Mouse (Mus musculus) CH12.LX (cell line): ENCODE data around the gene Ube2c. TPM values are rescaled to one million over a fixed set of nuclear protein-coding genes. Genes with fewer than 3 reads are reported as not detected.

Source experiments
- DNase-seq: peaks from one replicate; pipeline ENCODE4 v3.0.0-alpha.2; 2013; ENCODE audit errors: extremely low read depth
- H3K27ac ChIP-seq: 2 replicates; pipeline ENCODE4 v1.5.1; 2012; ENCODE audit warnings: low read depth, mild to moderate bottlenecking, control low read depth, moderate library complexity; ENCODE audit not compliant: insufficient read depth
- H3K27me3 ChIP-seq: replicated peaks from 2 replicates; pipeline ENCODE3; 2012; ENCODE audit warnings: inconsistent platforms
- H3K36me3 ChIP-seq, 2 experiments: replicated peaks in 1 of 2; 2 replicates each; pipeline versions ENCODE3 to v1.6.1; 2012; ENCODE audit warnings: inconsistent platforms in 1 of 2, low read length in 1 of 2, mild to moderate bottlenecking in 1 of 2, mixed read lengths in 1 of 2, moderate library complexity in 1 of 2; ENCODE audit not compliant: control insufficient read depth in 1 of 2, insufficient read depth in 1 of 2
- H3K4me1 ChIP-seq, 2 experiments: 2 replicates each; pipeline ENCODE4 v1.6.1; 2012; ENCODE audit warnings: inconsistent platforms in 1 of 2, moderate library complexity in 1 of 2; ENCODE audit not compliant: insufficient read depth in 2 of 2, control insufficient read depth in 1 of 2
- H3K4me2 ChIP-seq: 2 replicates; pipeline ENCODE4 v1.6.1; 2012; ENCODE audit warnings: low read depth, mild to moderate bottlenecking, control low read depth; ENCODE audit not compliant: poor library complexity, insufficient read depth, severe bottlenecking
- H3K4me3 ChIP-seq, 3 experiments: fragments of 150-350 bp in 1 of 3; sonication (generic) in 1 of 3; replicated peaks in 1 of 3; 2 replicates each; pipeline versions ENCODE3 to v1.5.1; 2011 to 2012; ENCODE audit warnings: low read depth in 2 of 3, low read length in 2 of 3, mild to moderate bottlenecking in 2 of 3, moderate library complexity in 2 of 3, control low read depth in 1 of 3, improper control_type of control experiment in 1 of 3, inconsistent platforms in 1 of 3, mixed read lengths in 1 of 3; ENCODE audit not compliant: poor library complexity in 1 of 3
- H3K79me2 ChIP-seq: replicated peaks from 2 replicates; pipeline ENCODE4 v1.6.1; 2012; ENCODE audit warnings: mild to moderate bottlenecking, moderate library complexity; ENCODE audit not compliant: control insufficient read depth, poor library complexity, insufficient read depth, severe bottlenecking; ENCODE audit errors: extremely low read depth
- H3K9ac ChIP-seq: 2 replicates; pipeline ENCODE4 v1.6.1; 2012; ENCODE audit warnings: low read depth, mild to moderate bottlenecking, control low read depth, moderate library complexity; ENCODE audit not compliant: insufficient read depth
- H3K9me3 ChIP-seq: replicated peaks from 2 replicates; pipeline ENCODE3; 2012; ENCODE audit warnings: low read length, inconsistent platforms, mixed read lengths
- BHLHE40 ChIP-seq: IDR thresholded peaks from 2 replicates; pipeline ENCODE4 v1.6.1; 2011; ENCODE audit warnings: mild to moderate bottlenecking, low read depth, low read length, improper control_type of control experiment
- CHD1 ChIP-seq: IDR thresholded peaks from 2 replicates; pipeline ENCODE4 v1.6.1; 2012; ENCODE audit warnings: low read depth, low read length, improper control_type of control experiment, inconsistent platforms
- CHD2 ChIP-seq: IDR thresholded peaks from 2 replicates; pipeline ENCODE4 v1.6.1; 2011; ENCODE audit warnings: low read length, improper control_type of control experiment
- ELF1 ChIP-seq: IDR thresholded peaks from 2 replicates; pipeline ENCODE4 v1.6.1; 2014; ENCODE audit warnings: low read depth, mild to moderate bottlenecking, inconsistent platforms, low read length, improper control_type of control experiment
- JUN ChIP-seq: IDR thresholded peaks from 2 replicates; pipeline ENCODE4 v1.6.1; 2011; ENCODE audit warnings: low read depth, mild to moderate bottlenecking, low read length, improper control_type of control experiment, moderate library complexity; ENCODE audit not compliant: insufficient read depth
- JUND ChIP-seq: conservative IDR thresholded peaks from 2 replicates; pipeline ENCODE4 v1.6.1; 2011; ENCODE audit warnings: low read depth, low read length, improper control_type of control experiment
- KAT2A ChIP-seq: IDR thresholded peaks from 2 replicates; pipeline ENCODE4 v1.6.1; 2012; ENCODE audit warnings: low read length, improper control_type of control experiment, inconsistent platforms; ENCODE audit not compliant: insufficient replicate concordance
- MAX ChIP-seq: IDR thresholded peaks from 2 replicates; pipeline ENCODE4 v1.6.1; 2011; ENCODE audit warnings: low read length, improper control_type of control experiment
- MAZ ChIP-seq: IDR thresholded peaks from 2 replicates; pipeline ENCODE4 v1.6.1; 2012; ENCODE audit warnings: low read depth, mild to moderate bottlenecking, inconsistent platforms, low read length, improper control_type of control experiment, moderate library complexity
- MEF2A ChIP-seq: IDR thresholded peaks from 2 replicates; pipeline ENCODE4 v1.6.1; 2014; ENCODE audit warnings: low read depth, mild to moderate bottlenecking, inconsistent platforms, low read length, improper control_type of control experiment, borderline replicate concordance
- MXI1 ChIP-seq: IDR thresholded peaks from 2 replicates; pipeline ENCODE4 v1.6.1; 2011; ENCODE audit warnings: mild to moderate bottlenecking, low read depth, low read length, improper control_type of control experiment
- MYC ChIP-seq: IDR thresholded peaks from 2 replicates; pipeline ENCODE4 v1.6.1; 2011; ENCODE audit warnings: low read depth, mild to moderate bottlenecking, improper control_type of control experiment, low read length
- NRF1 ChIP-seq: IDR thresholded peaks from 2 replicates; pipeline ENCODE4 v1.6.1; 2014; ENCODE audit warnings: low read depth, mild to moderate bottlenecking, inconsistent platforms, low read length, improper control_type of control experiment, moderate library complexity
- POLR2AphosphoS2 ChIP-seq: IDR thresholded peaks from 2 replicates; pipeline ENCODE4 v1.6.1; 2011; ENCODE audit warnings: low read depth, low read length, improper control_type of control experiment
- RCOR1 ChIP-seq: conservative IDR thresholded peaks from 2 replicates; pipeline ENCODE4 v1.6.1; 2012; ENCODE audit warnings: low read depth, mild to moderate bottlenecking, inconsistent platforms, low read length, improper control_type of control experiment
- SIN3A ChIP-seq: IDR thresholded peaks from 2 replicates; pipeline ENCODE4 v1.6.1; 2012; ENCODE audit warnings: low read length, improper control_type of control experiment, inconsistent platforms
- SMC3 ChIP-seq: IDR thresholded peaks from 2 replicates; pipeline ENCODE4 v1.6.1; 2011; ENCODE audit warnings: low read depth, low read length, improper control_type of control experiment
- TBP ChIP-seq: conservative IDR thresholded peaks from 2 replicates; pipeline ENCODE4 v1.6.1; 2011; ENCODE audit warnings: low read depth, low read length, improper control_type of control experiment
- ZMIZ1 ChIP-seq: IDR thresholded peaks from 2 replicates; pipeline ENCODE4 v1.6.1; 2012; ENCODE audit warnings: low read depth, mild to moderate bottlenecking, inconsistent platforms, low read length, improper control_type of control experiment
- dilution Hi-C: fragments of 300-500 bp; cut with MboI; formaldehyde crosslinking; loops from 2 replicates; pipeline ENCODE4 v1.14.3; 2020; ENCODE audit warnings: low sequenced_read_pairs; ENCODE audit not compliant: extremely low pct_unique_long_range_greater_than_20kb, extremely low pct_ligation_motif_present
- in situ Hi-C: fragments of 300-500 bp; cut with MboI; formaldehyde crosslinking; loops from 3 replicates; pipeline ENCODE4 v1.14.3; 2019; ENCODE audit warnings: low sequenced_read_pairs, low pct_ligation_motif_present, low pct_unique_long_range_greater_than_20kb, mixed read lengths
- polyA plus RNA-seq: library from polyadenylated mRNA; unstranded; fragments of >175 nt; gene quantifications from 2 replicates; pipeline ENCODE4 v1.2.1, GENCODE M21; 2012; ENCODE audit warnings: low read depth; ENCODE audit not compliant: insufficient read length
- total RNA-seq, 2 experiments: library from RNA; depleted of rRNA; stranded (reverse); fragments of 300-350 nt in 1 of 2; fragments of >200 nt in 1 of 2; gene quantifications; 2 replicates each; pipeline ENCODE4 v1.2.3; 2012 to 2014

Ube2c gene
- total and polyA plus RNA-seq, 3 experiments: 103 to 226 (median 126) TPM

DNA sequence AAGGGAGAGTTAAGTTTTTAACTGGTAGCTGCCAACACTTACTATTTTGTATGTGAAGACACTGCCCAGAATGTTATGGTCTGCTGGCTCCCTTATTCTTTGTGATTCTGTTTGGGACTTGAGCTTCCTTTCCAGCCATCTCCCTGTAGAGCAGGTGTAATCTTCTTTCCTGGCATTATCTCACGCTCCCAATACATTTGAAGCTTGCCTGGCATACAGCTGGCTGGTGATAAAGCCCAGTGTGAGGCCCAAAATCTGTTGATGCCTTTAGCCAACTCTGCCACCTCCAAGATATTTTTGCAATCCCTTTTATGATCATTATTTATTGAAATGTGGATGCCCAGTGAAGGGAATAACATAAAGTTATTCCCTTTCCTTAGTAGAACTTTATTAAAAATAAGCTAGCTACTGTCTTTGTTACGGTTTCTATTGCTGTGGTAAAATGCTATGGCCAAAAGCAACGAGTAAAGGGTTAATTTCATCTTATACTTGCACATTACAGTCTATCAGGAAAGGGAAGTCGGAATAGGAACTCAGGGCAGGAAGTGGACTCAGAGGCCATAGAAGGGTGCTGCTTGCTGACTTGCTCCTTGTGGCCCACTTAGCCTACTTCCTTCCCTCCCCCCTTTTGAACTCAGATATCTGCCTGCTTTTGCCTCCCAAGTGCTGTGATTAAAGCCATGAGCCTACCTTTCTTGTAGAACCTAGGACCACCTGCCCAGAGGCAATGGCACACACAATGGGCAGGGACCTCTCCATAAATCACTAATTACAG lies 9.5 kb upstream of the Ube2c start (continued):
- TF ChIP-seq TBP: no peak

DNA sequence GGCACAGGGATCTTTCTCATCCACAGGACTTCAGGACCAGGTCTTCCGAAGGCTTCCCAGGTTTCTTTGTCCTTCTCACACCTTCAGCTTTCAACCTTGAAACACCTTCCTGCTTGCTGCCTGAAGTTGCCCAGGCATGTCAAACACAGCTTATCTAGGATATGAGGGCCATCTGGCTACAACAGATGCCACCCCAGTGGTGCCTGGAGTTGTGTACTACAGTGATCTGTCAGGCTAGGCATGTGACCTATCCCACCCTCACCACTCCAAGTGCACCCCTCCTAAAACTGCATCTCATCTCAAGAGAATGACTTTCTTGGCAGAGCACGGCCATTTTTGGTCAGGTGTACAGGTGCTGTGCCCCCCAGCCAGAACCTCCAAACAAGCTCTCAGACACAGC lies 8.2 kb upstream of the Ube2c start:
- peaks cover 79 to 94% of the 10 kb centered on the region in 2 experiments for H3K36me3 ChIP-seq
- H3K27ac ChIP-seq: no peak overlapping the region
- H3K9me3 ChIP-seq: no peaks in the 10 kb centered on the region
- TF ChIP-seq SIN3A: no peak
- no peak for TF ChIP-seq NRF1
- TF ChIP-seq JUN: no peak
- no peak for TF ChIP-seq BHLHE40
- TF ChIP-seq CHD2: no peak
- no peak for TF ChIP-seq CHD1
- no peak for TF ChIP-seq MEF2A
- no peak for TF ChIP-seq RCOR1
- TF ChIP-seq ELF1: no peak
- TF ChIP-seq TBP: no peak
- TF ChIP-seq MAZ: no peak
- no peak for TF ChIP-seq KAT2A
- no peak for TF ChIP-seq MYC
- TF ChIP-seq JUND: no peak
- no peak for TF ChIP-seq MXI1
- TF ChIP-seq POLR2AphosphoS2: no peak
- no peak for TF ChIP-seq ZMIZ1
- no peak for TF ChIP-seq MAX
- no peak for TF ChIP-seq SMC3
- no peak overlapping the region for H3K4me2 ChIP-seq
- in situ Hi-C loops (no loop called here), dilution Hi-C loops (no loop called here)
- H3K4me3 ChIP-seq: no peak overlapping the region
- peaks cover 0 to 18% of the 10 kb centered on the region in 2 experiments; a peak in 3 of 4 replicates for H3K4me1 ChIP-seq
- H3K79me2 ChIP-seq: no peaks in the 10 kb centered on the region
- no peak overlapping the region for H3K9ac ChIP-seq
- no peaks in the 10 kb centered on the region for H3K27me3 ChIP-seq
- no peak for DNase-seq
